Mouse (Mus musculus) common myeloid progenitor, adult 5-6 weeks (primary cell): Measurements from ENCODE around the gene Jak1. TPM values are rescaled to one million over a fixed set of nuclear protein-coding genes. Genes with fewer than 3 reads are reported as not detected.
"Not testable (repeated sequence)": the region's sequence is repeated elsewhere in the genome, so short reads cannot be mapped to it uniquely, and the experiment has no call there.

Source experiments
- ATAC-seq: replicated peaks from 2 replicates; pipeline ENCODE4 v1.8.0; 2016; ENCODE audit warnings: low read depth, mild to moderate bottlenecking, moderate TSS enrichment, inconsistent platforms; ENCODE audit not compliant: poor library complexity, severe bottlenecking
- total RNA-seq: library from RNA; stranded (forward); fragments of 200-1000, 187-1606 nt; gene quantifications from 2 replicates; pipeline ENCODE4 v1.2.3, GENCODE M21; 2017

The Jak1 gene
- total RNA-seq, 1 experiment from 2014 or later, result 111 TPM

DNA sequence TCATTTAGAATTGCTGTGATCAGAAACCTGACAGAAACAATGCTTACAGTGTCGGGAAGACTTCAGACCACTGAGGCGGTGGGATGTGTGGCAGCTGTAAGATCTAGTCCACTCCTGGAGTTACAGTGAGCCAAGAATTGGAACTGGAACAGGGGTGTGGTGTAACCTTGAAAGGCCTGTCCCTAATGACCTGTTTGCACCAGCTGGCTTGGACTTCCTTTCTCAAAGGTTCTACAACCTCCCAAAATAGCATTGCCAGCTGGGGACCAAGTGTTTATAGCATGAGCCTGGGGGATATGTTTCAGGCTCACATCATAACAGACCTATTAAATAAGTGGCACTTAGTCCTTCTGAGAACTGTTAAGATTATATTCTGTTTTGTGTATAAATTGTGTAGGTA is 15.0 kb upstream of the Jak1 start:
- no peak for ATAC-seq

GRCm38 (mm10) chr4:101276456-101277070 is 11.5 kb upstream of the Jak1 start:
- no peak for ATAC-seq

DNA sequence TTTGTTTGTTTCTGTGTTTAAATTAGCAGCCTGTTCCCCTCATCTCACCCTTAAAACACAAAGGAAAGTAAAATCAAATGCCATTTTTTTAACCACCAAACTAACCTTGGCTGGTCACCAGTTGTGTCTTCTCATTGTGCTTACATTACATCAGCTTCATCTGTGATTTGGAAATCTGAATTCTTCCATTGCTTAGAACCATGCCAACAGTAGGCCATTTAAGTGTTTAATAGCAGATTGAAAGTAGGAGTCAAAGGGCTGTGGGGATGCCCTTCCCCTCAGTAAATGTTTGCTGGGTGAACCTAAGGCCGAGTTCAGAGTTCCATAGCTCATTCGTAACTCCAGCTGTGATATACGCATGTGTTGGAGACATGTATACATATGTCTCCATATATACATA is 10.8 kb upstream of the Jak1 start:
- no peak for ATAC-seq

DNA sequence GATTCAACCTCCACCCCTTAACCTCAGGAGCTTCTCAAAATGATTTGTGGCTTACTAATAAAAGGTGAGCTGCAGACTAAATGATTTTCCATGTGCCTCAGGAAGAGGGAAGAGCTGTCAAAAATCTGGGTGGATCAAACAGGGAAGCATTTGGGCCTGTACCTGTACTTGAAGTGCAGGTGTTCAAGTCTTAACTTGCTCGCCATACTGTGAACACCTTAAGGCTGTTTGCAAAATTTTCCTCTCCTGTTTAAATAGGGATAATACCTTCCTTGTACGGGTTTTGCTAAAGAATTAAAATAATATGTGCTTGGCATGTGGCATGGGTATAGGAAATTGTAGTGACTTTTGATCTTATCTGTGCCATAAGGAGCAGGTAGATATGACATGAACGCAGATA is 5.7 kb upstream of the Jak1 start:
- no peak for ATAC-seq

GRCm38 (mm10) chr4:101268506-101268905 is 3.4 kb upstream of the Jak1 start:
- ATAC-seq, result not testable (repeated sequence)

GRCm38 (mm10) chr4:101265523-101265922 is 441 bp upstream of the Jak1 start:
- no peak for ATAC-seq

DNA sequence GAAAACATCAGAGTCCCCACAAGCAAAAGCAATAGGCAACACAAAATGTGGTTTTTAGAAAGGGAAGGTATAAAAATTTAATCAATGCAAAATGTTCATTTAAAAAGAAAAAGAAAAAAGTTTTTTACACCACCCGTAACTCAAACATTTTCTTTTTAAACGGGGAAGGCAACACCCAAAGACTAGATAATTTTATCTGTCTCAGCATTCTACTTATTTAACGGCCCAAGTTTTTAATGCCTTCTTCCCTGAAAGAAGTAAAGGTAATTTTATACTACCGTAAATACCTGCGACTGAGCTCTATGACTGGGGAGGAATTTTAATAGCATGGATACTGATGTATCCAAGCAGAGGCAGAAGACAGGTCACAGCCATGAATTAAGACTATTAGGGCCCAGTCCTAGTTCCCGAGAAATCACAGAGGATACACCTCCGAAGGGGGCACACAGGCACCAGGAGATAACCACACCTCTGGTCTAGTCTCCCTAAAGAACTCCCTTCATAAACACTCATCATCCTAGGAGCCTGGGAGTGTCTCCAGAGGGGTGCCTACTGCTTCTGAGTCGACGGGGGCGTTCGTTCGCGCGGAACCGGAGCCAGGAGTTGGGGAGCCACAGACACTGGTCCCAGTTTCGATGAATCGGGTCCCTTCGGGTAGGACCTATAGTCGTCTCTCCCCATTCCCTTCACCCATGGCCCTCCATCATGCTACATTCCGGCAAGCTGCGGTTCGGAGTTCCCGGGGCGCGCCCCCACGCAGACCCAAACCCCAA is 928 bp downstream of the Jak1 start:
- ATAC-seq, result peak; percentile 6; the same call in 1 of the 2 replicates

- ATAC-seq, result no peak
Measured at GRCm38 (mm10) chr4:101261596-101261995, 3.5 kb downstream of the Jak1 start.

- ATAC-seq, result peak; percentile 21
Measured at GRCm38 (mm10) chr4:101260744-101261291, 4.3 kb downstream of the Jak1 start.

GRCm38 (mm10) chr4:101256526-101257210 is 8.4 kb downstream of the Jak1 start:
- no peak for ATAC-seq

DNA sequence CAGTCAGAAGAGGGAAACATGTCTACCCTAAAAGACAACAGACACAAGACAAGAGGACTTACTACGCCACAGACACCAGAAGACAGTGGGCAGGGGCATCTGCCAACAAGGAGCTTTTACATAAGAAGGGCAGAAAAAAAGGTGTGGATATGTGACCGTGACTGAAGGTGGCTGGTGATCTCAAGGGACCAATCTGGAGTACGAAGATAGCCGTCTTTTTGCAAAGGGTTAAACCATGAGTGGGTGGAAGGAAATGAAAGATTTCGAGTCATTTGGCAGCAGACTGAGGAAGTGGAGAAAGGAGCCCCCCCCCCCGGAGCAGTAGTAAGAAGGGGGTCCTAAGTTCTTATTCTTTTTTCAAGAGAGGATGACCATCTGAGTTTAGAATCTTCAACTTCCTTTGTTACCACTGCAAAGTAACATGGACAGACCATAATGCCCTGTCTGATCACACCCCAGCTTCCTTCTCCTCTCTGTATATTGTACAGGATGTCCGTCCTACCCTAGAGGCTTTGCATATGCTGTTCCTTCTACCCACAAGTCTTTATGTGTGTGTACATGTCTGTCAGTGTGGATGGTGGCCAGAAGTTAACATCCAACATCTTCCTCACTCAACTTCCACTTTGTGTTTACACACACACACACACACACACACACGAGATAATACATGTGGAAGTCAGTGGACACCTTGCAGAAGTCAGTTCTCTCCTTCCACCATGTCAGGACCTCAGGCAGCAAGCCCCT is 10.3 kb downstream of the Jak1 start:
- ATAC-seq, result peak; percentile 30

DNA sequence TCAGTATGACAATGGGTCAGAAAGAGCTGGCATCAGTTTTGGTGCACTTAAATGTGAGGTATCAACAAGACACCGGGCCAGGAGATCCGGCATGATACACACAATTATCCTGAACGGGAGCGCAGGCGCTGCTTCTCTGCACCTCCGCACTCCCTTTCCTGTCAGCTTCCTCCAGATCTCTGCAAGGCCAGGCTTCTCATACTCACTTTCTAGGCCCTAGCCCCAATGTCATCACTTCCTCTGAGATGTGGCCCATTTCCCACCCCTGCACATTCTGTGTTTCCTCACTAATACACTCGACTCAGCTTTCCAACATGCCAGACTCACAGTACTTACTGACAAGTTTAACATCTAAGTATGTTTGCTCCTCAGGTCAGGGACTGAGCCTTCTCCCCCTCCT is 11.1 kb downstream of the Jak1 start:
- peak; percentile 28 for ATAC-seq

DNA sequence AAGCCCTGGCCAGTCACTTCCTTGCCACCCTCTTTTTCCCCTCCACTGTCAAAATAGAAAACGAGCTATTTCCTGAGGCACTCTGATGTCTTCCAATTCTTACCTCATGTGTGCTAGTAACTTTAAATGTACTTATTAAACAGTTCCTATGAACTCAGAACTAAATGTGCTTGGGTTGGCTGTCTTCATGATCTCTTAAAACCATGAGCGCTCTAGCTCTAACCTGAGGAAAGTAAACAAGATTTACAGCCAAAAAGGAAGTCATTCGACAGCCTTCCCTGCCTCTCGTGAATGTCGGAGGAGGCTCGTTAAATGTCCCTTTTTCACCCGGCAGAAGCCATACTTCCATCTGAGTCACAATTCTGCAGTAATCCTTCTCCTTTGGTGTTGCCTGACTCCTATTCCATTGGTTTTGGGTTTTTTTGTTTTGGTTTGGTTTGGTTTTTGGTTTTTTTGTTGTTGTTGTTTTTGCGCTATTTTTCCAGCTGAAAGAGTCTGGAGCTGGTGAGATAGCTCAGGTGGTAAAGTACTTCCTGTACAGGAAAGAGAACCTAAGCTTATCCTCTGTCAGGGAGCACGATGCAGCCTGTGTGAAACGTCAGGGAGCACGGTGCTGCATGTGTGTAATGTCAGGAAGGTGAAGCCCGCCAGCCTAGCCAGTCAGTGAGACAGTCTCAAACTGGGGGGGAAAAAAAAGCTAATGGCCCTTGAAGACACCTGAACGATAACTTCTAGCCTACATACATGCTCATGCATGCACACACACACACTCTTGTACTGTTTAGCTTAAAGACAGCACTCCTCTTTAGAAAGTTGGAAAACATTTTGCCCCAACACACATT is 12.1 kb downstream of the Jak1 start:
- no peak; the same call in 1 of the 2 replicates for ATAC-seq

DNA sequence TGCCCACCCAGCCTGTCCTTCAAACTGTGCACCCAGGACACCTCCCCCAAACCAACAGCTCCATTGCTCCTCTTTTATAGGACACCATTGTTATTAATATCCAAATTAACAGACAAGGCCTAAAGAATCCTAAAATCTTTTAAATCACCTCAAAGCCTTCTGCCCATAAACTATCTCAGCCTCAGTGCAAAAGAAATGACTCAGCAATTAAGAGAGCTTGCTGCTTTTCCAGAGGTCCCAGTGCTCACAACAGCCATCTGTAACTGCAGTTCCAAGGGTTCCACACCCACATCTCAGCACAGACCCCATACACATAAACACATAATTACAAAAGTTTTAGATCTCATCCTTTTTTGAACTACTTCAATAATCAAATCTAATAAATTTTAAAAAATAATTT is 13.1 kb downstream of the Jak1 start:
- no peak for ATAC-seq

- no peak for ATAC-seq
Measured at GRCm38 (mm10) chr4:101249977-101250743, 14.9 kb downstream of the Jak1 start.

DNA sequence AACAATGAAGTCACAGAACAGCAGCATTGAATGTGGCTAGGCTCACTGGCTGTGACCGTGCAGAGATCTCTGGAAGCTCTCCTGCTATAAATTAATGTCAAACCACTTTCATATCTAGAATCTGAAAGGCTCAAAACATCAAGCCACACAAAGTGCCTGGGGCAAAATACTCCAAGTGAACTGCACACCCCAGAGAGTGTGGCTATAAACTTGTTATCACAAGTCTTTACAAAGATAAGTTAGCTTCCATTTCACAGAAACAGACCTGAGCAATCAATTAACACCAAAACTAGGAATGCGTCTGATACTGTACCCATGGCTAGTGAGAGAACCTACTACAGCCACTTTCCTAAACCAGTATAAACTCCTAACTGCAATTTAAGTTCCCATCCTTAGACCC is 17.7 kb downstream of the Jak1 start:
- ATAC-seq, result peak; percentile 37; the same call in 1 of the 2 replicates

GRCm38 (mm10) chr4:101246569-101246968 is 18.5 kb downstream of the Jak1 start:
- ATAC-seq, result no peak

DNA sequence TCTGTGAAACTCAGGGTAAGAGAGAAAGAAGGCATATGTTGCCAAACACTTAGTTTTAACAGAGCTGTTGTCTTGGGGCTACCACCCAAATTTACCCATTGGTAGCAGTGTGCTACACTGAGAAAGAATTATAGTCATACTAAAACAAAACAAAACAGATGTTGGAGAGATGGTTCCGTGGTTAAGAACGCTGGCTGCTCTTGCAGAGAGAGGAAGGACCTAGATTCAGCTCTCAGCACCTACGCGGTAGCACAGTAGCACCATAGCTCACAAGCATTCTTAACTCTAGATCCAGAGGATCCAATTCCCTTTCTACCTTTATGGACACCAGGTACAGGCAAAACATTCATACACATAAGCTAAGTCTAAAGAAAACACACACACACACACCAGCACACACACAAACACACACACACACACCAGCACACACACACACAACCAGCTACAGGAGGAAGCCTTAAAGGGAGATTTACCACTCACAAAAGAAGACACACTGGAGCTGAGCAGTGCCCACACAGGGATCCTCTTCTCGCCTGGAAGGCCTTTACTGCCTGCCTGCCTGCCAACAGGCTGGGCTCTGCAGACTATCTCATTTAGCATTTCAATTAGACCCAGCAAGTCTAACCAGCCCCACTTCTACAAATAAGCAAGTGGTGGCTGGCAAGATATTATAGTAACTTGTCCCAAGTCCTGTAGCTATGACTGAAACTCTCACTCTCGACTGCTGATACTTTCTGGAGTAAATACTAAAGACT is 20.6 kb downstream of the Jak1 start:
- peak; percentile 24; the same call in 1 of the 2 replicates for ATAC-seq
